Mouse (Mus musculus): ENCODE results near the gene Tdpoz1. TPM values are rescaled to one million over a fixed set of nuclear protein-coding genes. Genes with fewer than 3 reads are reported as not detected.
"Not testable (repeated sequence)": the region's sequence is repeated elsewhere in the genome, so short reads cannot be mapped to it uniquely, and the experiment has no call there.

The Tdpoz1 gene
- polyA plus RNA-seq, 2 experiments = not detected

DNA sequence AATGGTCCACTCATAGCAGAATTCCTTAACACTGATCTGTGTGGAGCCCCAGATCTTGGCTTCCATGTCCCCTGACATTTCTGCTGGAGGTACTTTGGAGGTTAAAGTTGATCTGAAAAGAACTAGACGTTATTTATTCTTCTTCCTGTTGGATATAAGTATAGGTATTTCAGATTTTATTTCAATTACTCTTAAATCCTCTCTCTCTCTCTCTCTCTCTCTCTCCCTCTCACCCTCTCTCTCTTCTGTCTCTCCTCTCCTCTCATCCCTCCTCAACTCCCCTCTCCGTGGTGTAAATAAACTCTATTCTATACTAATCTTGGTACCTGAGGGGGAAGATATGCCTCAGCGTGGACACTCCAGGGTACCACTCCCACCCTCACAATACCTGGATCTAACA lies 23.5 kb downstream of the Tdpoz1 start, which contains the start of gene Tdpoz2:
Tdpoz2 (minus strand) TSS at position 101 of the 400 bp plus-strand sequence.
- ATAC-seq (ENCODE audit: insufficient read depth) (no peak), DNase-seq (ENCODE audit: low read depth in 3 of 3, low spot score in 3 of 3) (no peak)
- TF ChIP-seq EP300 (IDR thresholded peaks at IDR 0.05; ENCODE audit: low read depth) = no peak
- TF ChIP-seq CTCF (IDR thresholded peaks at IDR 0.05; ENCODE audit: low read depth) = no peak
- no peak within 1 kb of the TSS for H3K4me3 ChIP-seq (ENCODE audit: insufficient read depth in 1 of 2, low read depth in 2 of 2, low read length in 2 of 2)
- H3K27me3 ChIP-seq (ENCODE audit: control insufficient read depth, insufficient read depth, low read length) = no peaks in the 10 kb centered on the region
- no peaks in the 10 kb centered on the region for H3K4me1 ChIP-seq (replicated peaks; ENCODE audit: control insufficient read depth in 2 of 2, insufficient read depth in 2 of 2, low read length in 1 of 2)
- H3K4me2 ChIP-seq (ENCODE audit: low read depth) = no peak within 1 kb of the TSS
- H3K27ac ChIP-seq = no peak within 1 kb of the TSS
- H3K9ac ChIP-seq (replicated peaks) = no peak within 1 kb of the TSS
- 43% methylated on average over 3 of the region's 3 CpGs for WGBS (ENCODE audit: insufficient replicate concordance)
- H3K9me3 ChIP-seq (ENCODE audit: control insufficient read depth, low read length) = no peaks in the 10 kb centered on the region
- H3K36me3 ChIP-seq (replicated peaks; ENCODE audit: control insufficient read depth, insufficient read depth, low read depth) = no peaks in the 10 kb centered on the region

GRCm38 (mm10) chr3:93630917-93631714 lies 45.0 kb downstream of the Tdpoz1 start:
- not testable (repeated sequence) for DNase-seq (ENCODE audit: low read depth in 3 of 3, low spot score in 3 of 3); H3K36me3 ChIP-seq (replicated peaks; ENCODE audit: control insufficient read depth, insufficient read depth, low read depth); H3K4me2 ChIP-seq (ENCODE audit: low read depth); H3K9me3 ChIP-seq (ENCODE audit: control insufficient read depth, low read length); H3K27me3 ChIP-seq (ENCODE audit: control insufficient read depth, insufficient read depth, low read length); H3K4me3 ChIP-seq (ENCODE audit: insufficient read depth in 1 of 2, low read depth in 2 of 2, low read length in 2 of 2); H3K4me1 ChIP-seq (replicated peaks; ENCODE audit: control insufficient read depth in 2 of 2, insufficient read depth in 2 of 2, low read length in 1 of 2); H3K9ac ChIP-seq (replicated peaks); ATAC-seq (ENCODE audit: insufficient read depth); H3K27ac ChIP-seq
- 47% methylated on average over 4 of the region's 4 CpGs for WGBS (ENCODE audit: insufficient replicate concordance)

Other genes with a start within 250 kb of the Tdpoz1 start
- gene Tchh, start 234.0 kb downstream of the Tdpoz1 start, polyA plus RNA-seq (2012; rRNA removed) = 0.04 TPM in 1 of 2 replicates, not detected in the other
- 0.04 and 0.11 TPM in 2 replicates for gene Tchh, start 234.0 kb downstream of the Tdpoz1 start, polyA plus RNA-seq (2014; fragmentation: Nextera tagmentation; extraction: Ambion mirVana)
- gene Tchhl1, start 207.6 kb downstream of the Tdpoz1 start, polyA plus RNA-seq (2012; rRNA removed) = not detected in 2 replicates
- not detected in 2 replicates for gene Tchhl1, start 207.6 kb downstream of the Tdpoz1 start, polyA plus RNA-seq (2014; fragmentation: Nextera tagmentation; extraction: Ambion mirVana)
- 39.1 and 46.2 TPM in 2 replicates for gene S100a11, start 155.8 kb downstream of the Tdpoz1 start, polyA plus RNA-seq (2012; rRNA removed)
- gene S100a11, start 155.8 kb downstream of the Tdpoz1 start, polyA plus RNA-seq (2014; fragmentation: Nextera tagmentation; extraction: Ambion mirVana) = 126 and 159 TPM in 2 replicates
- gene S100a10, start 121.2 kb downstream of the Tdpoz1 start, polyA plus RNA-seq (2012; rRNA removed) = 23.5 and 25.0 TPM in 2 replicates
- 53.0 and 57.8 TPM in 2 replicates for gene S100a10, start 121.2 kb downstream of the Tdpoz1 start, polyA plus RNA-seq (2014; fragmentation: Nextera tagmentation; extraction: Ambion mirVana)
- gene Tdpoz2, start 23.6 kb downstream of the Tdpoz1 start, polyA plus RNA-seq (2012; rRNA removed) = not detected in 2 replicates
- not detected in 2 replicates for gene Tdpoz2, start 23.6 kb downstream of the Tdpoz1 start, polyA plus RNA-seq (2014; fragmentation: Nextera tagmentation; extraction: Ambion mirVana)
- not detected in 2 replicates for gene Gm37596, start 16.8 kb upstream of the Tdpoz1 start, polyA plus RNA-seq (2012; rRNA removed)
- gene Gm37596, start 16.8 kb upstream of the Tdpoz1 start, polyA plus RNA-seq (2014; fragmentation: Nextera tagmentation; extraction: Ambion mirVana) = not detected in 2 replicates
- gene Gm5773, start 96.7 kb upstream of the Tdpoz1 start, polyA plus RNA-seq (2012; rRNA removed) = not detected in 2 replicates
- gene Gm5773, start 96.7 kb upstream of the Tdpoz1 start, polyA plus RNA-seq (2014; fragmentation: Nextera tagmentation; extraction: Ambion mirVana) = not detected in 2 replicates
- not detected in 2 replicates for gene Tdpoz4, start 120.1 kb upstream of the Tdpoz1 start, polyA plus RNA-seq (2012; rRNA removed)
- not detected in 2 replicates for gene Tdpoz4, start 120.1 kb upstream of the Tdpoz1 start, polyA plus RNA-seq (2014; fragmentation: Nextera tagmentation; extraction: Ambion mirVana)
- not detected in 2 replicates for gene Tdpoz3, start 149.7 kb upstream of the Tdpoz1 start, polyA plus RNA-seq (2012; rRNA removed)
- gene Tdpoz3, start 149.7 kb upstream of the Tdpoz1 start, polyA plus RNA-seq (2014; fragmentation: Nextera tagmentation; extraction: Ambion mirVana) = not detected in 2 replicates